Mouse (Mus musculus) kidney, embryonic 14.5 days (tissue): ENCODE data around the gene Aurkaip1. TPM values are rescaled to one million over a fixed set of nuclear protein-coding genes. Genes with fewer than 3 reads are reported as not detected.

Source experiments
- ATAC-seq: fragments of 200-750 bp; cut with Nextera tagmentation; 2 replicates; pipeline ENCODE4 v1.8.0; 2017; ENCODE audit warnings: moderate number of reproducible peaks, mild to moderate bottlenecking, moderate TSS enrichment, moderate library complexity; ENCODE audit not compliant: low FRiP score, low TSS enrichment
- H3K27ac ChIP-seq: fragments of 300-500 bp; sonication (generic); 2 replicates; pipeline ENCODE4 v1.5.1; 2014; ENCODE audit warnings: low read depth, mild to moderate bottlenecking, low read length, moderate library complexity, mixed read lengths
- H3K27me3 ChIP-seq: fragments of 300-500 bp; sonication (generic); 2 replicates; pipeline ENCODE4 v1.6.1; 2014; ENCODE audit warnings: mild to moderate bottlenecking, low read length; ENCODE audit not compliant: control insufficient read depth, insufficient read depth
- H3K36me3 ChIP-seq: fragments of 300-500 bp; sonication (generic); 2 replicates; pipeline ENCODE4 v1.6.1; 2014; ENCODE audit warnings: low read length, mixed read lengths; ENCODE audit not compliant: control insufficient read depth, insufficient read depth
- H3K4me1 ChIP-seq: fragments of 300-500 bp; sonication (generic); 2 replicates; pipeline ENCODE4 v1.6.1; 2014; ENCODE audit warnings: low read length, mixed read lengths; ENCODE audit not compliant: control insufficient read depth, insufficient read depth
- H3K4me2 ChIP-seq: fragments of 300-500 bp; sonication (generic); replicated peaks from 2 replicates; pipeline ENCODE4 v1.6.1; 2014; ENCODE audit warnings: low read depth, mild to moderate bottlenecking, low read length
- H3K4me3 ChIP-seq: fragments of 300-500 bp; sonication (generic); 2 replicates; pipeline ENCODE4 v1.5.1; 2014; ENCODE audit warnings: mild to moderate bottlenecking, low read length
- H3K9ac ChIP-seq: fragments of 300-500 bp; sonication (generic); 2 replicates; pipeline ENCODE4 v1.6.1; 2014; ENCODE audit warnings: low read depth, mild to moderate bottlenecking, low read length, moderate library complexity
- H3K9me3 ChIP-seq: fragments of 300-500 bp; sonication (generic); 2 replicates; pipeline ENCODE4 v1.6.1; 2016; ENCODE audit warnings: low read length; ENCODE audit not compliant: control insufficient read depth
- WGBS: fragments of 180-500 bp; shearing (Covaris S2); extraction: QIAGEN DNeasy Blood & Tissue Kit; methylation state at CpG from one replicate; pipeline ENCODE4 v1.1.7; 2014; 5-methylcytosine and 5-hydroxymethylcytosine counted together
- polyA plus RNA-seq: library from polyadenylated mRNA; unstranded; fragments of >200 nt; fragmentation: Nextera tagmentation; extraction: Ambion mirVana; gene quantifications from 2 replicates; pipeline ENCODE4 v1.2.1, GENCODE M21; 2014

Aurkaip1 gene
- polyA plus RNA-seq, 1 experiment from 2014 or later = 134 TPM

GRCm38 (mm10) chr4:155812665-155813181, 18.3 kb upstream of the Aurkaip1 start:
- Histone ChIP-seq H3K4me1 (peaks cover 10% of the 10 kb centered on the region), H3K27me3 (no peaks in the 10 kb centered on the region), H3K27ac (peak overlapping the region; percentile 91), H3K4me3 (peak overlapping the region; percentile 100), H3K9me3 (no peaks in the 10 kb centered on the region), H3K4me2 (peak overlapping the region; percentile 92), H3K36me3 (peaks cover 73% of the 10 kb centered on the region), H3K9ac (peak overlapping the region; percentile 100)
- ATAC-seq = peak; percentile 38
- WGBS = under 1% methylated on average over 44 of the region's 49 CpGs

DNA sequence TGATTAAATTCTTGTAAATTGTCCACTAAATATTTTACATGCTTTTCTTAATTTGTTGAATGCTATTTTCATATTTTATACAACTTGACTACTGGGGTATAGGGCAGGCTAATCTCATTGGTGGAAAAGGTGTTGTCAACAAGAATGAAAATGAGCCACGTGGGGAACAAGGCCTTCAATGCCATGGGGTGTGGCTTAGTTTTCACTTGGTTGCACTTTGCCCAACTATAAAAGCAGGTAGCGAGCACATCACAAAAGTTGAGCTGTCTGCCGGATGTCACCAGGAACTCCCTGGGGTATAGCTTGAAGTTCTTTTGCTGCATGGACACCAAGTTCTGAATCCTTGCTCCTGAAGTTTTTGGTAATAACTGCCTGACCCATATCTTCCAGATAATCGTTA, 13.5 kb upstream of the Aurkaip1 start:
- Histone ChIP-seq H3K4me3 (no peak overlapping the region), H3K9ac (no peak overlapping the region), H3K9me3 (no peaks in the 10 kb centered on the region), H3K36me3 (peaks cover 89% of the 10 kb centered on the region), H3K4me2 (no peak overlapping the region), H3K27me3 (no peaks in the 10 kb centered on the region), H3K27ac (no peak overlapping the region), H3K4me1 (peaks cover 10% of the 10 kb centered on the region)
- WGBS = 91% methylated on average over 4 of the region's 4 CpGs
- ATAC-seq = no peak

GRCm38 (mm10) chr4:155821025-155821424, 10.0 kb upstream of the Aurkaip1 start:
- Histone ChIP-seq H3K4me2 (no peak overlapping the region), H3K4me3 (no peak overlapping the region), H3K27ac (no peak overlapping the region), H3K9me3 (no peaks in the 10 kb centered on the region), H3K36me3 (peaks cover 96% of the 10 kb centered on the region), H3K9ac (no peak overlapping the region), H3K27me3 (no peaks in the 10 kb centered on the region), H3K4me1 (no peaks in the 10 kb centered on the region)
- whole genome bisulfite sequencing = 79% methylated on average over 7 of the region's 7 CpGs
- no peak for ATAC-seq

DNA sequence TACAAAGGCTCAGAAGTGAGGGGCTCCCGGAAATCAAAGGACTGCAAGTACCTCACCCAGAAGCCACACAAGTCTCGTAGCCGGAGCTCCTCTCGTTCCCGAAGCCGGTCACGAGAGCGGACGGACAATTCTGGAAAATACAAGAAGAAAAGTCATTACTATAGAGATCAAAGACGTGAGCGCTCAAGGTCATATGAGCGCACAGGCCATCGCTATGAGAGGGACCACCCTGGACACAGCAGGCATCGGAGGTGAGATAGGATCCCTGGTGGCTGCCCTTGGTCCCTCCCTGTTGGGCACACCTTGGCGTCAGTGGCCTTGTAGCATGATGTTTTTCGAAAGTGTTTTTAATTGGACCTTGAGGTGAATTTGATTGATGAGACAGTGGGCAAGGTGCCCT, 7.6 kb upstream of the Aurkaip1 start:
- WGBS = 97% methylated on average over 16 of the region's 16 CpGs

GRCm38 (mm10) chr4:155829866-155830265, 1.2 kb upstream of the Aurkaip1 start:
- WGBS = 92% methylated on average over 4 of the region's 4 CpGs
- ATAC-seq = no peak

More for the DNA sequence above, 7.6 kb upstream of the Aurkaip1 start:
- ATAC-seq = no peak
- H3K36me3 ChIP-seq = peaks cover 84% of the 10 kb centered on the region
- H3K27ac ChIP-seq = no peak overlapping the region
- no peaks in the 10 kb centered on the region for H3K27me3 ChIP-seq
- no peaks in the 10 kb centered on the region for H3K9me3 ChIP-seq
- no peaks in the 10 kb centered on the region for H3K4me1 ChIP-seq
- H3K4me2 ChIP-seq = no peak overlapping the region
- no peak overlapping the region for H3K4me3 ChIP-seq
- H3K9ac ChIP-seq = no peak overlapping the region

GRCm38 (mm10) chr4:155830596-155830995, 476 bp upstream of the Aurkaip1 start:
- no peak overlapping the region for H3K27ac ChIP-seq
- H3K4me3 ChIP-seq = peak overlapping the region; percentile 91; the same call in 1 of the 2 replicates
- no peak for ATAC-seq

More at GRCm38 (mm10) chr4:155829866-155830265, 1.2 kb upstream of the Aurkaip1 start:
- Histone ChIP-seq H3K9ac (no peak overlapping the region), H3K4me3 (no peak overlapping the region), H3K4me1 (peaks cover 10% of the 10 kb centered on the region), H3K4me2 (no peak overlapping the region), H3K27me3 (no peaks in the 10 kb centered on the region), H3K9me3 (no peaks in the 10 kb centered on the region), H3K27ac (no peak overlapping the region), H3K36me3 (peaks cover 25% of the 10 kb centered on the region)

DNA sequence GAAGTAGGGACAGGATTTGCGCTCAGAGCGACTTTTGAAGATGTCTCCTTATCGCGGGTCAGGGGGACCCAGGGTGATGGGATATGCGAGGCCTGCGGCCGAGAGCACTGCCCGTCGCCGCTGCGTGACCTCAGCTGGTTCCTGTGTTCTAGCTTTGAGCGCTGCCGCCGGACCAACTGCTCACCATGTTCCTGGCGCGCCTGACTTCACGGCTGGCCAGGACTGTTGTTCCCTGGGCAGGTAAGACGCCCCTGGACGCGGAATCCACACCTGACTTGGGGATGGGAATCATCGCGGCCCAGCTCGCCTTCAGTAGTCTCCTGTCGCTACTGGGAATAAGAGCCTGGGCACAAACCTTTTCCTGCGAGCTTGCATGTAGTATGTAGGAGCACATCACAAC, 759 bp downstream of the Aurkaip1 start:
- peak overlapping the region; percentile 91 for H3K4me3 ChIP-seq
- peaks cover 12% of the 10 kb centered on the region for H3K36me3 ChIP-seq
- WGBS = under 1% methylated on average over 25 of the region's 25 CpGs
- peak overlapping the region; percentile 88 for H3K9ac ChIP-seq
- peak overlapping the region; percentile 89 for H3K27ac ChIP-seq
- H3K27me3 ChIP-seq = no peaks in the 10 kb centered on the region
- H3K9me3 ChIP-seq = no peaks in the 10 kb centered on the region
- H3K4me1 ChIP-seq = peaks cover 10% of the 10 kb centered on the region
- H3K4me2 ChIP-seq = peak overlapping the region; percentile 93
- peak; percentile 22; the same call in 1 of the 2 replicates for ATAC-seq

More at GRCm38 (mm10) chr4:155830596-155830995, 476 bp upstream of the Aurkaip1 start:
- peak overlapping the region; percentile 93 for H3K4me2 ChIP-seq
- no peak overlapping the region for H3K9ac ChIP-seq
- H3K9me3 ChIP-seq = no peaks in the 10 kb centered on the region
- peaks cover 10% of the 10 kb centered on the region for H3K4me1 ChIP-seq
- WGBS = 50% methylated on average over 8 of the region's 8 CpGs
- H3K27me3 ChIP-seq = no peaks in the 10 kb centered on the region
- peaks cover 18% of the 10 kb centered on the region for H3K36me3 ChIP-seq

- H3K4me2 ChIP-seq = peak overlapping the region; percentile 93
- H3K9me3 ChIP-seq = no peaks in the 10 kb centered on the region
- peak overlapping the region; percentile 88 for H3K9ac ChIP-seq
- no peak for ATAC-seq
- peaks cover 10% of the 10 kb centered on the region for H3K4me1 ChIP-seq
- peaks cover 9% of the 10 kb centered on the region for H3K36me3 ChIP-seq
- no peak overlapping the region for H3K27ac ChIP-seq
- no peaks in the 10 kb centered on the region for H3K27me3 ChIP-seq
- WGBS = 57% methylated on average over 10 of the region's 10 CpGs
- H3K4me3 ChIP-seq = peak overlapping the region; percentile 91
Measured at GRCm38 (mm10) chr4:155832321-155832720, 1.2 kb downstream of the Aurkaip1 start.

DNA sequence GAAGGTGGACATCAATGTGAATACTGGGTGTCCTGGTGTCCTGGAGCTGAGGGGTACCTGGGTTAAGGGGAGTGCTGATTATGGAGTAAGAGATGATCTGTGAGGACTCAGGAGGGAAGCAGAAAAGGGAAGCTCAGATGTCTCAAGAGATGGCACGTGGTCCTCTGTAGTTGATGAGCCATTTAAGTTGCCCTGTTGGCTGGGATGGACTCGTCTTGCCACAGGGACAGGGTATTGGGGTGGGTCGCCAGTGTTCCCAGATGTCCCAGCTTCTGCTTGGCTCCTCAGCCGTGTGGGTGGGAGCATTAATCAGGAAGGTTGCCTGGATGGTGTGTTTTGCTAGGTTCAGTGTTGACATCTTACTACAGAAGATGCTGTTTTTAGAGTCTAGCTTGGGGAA, 2.2 kb downstream of the Aurkaip1 start:
- 84% methylated on average over 4 of the region's 4 CpGs for WGBS

More for the DNA sequence above, 2.2 kb downstream of the Aurkaip1 start:
- no peak overlapping the region for H3K4me2 ChIP-seq
- no peak overlapping the region for H3K4me3 ChIP-seq
- no peaks in the 10 kb centered on the region for H3K27me3 ChIP-seq
- H3K27ac ChIP-seq = no peak overlapping the region
- ATAC-seq = no peak
- H3K9me3 ChIP-seq = no peaks in the 10 kb centered on the region
- H3K9ac ChIP-seq = no peak overlapping the region
- H3K36me3 ChIP-seq = peaks cover 5% of the 10 kb centered on the region; the same call in 1 of the 2 replicates
- peaks cover 10% of the 10 kb centered on the region for H3K4me1 ChIP-seq
